Mouse (Mus musculus) megakaryocyte-erythroid progenitor cell, adult 5-6 weeks (primary cell): ENCODE measurements around the gene BC005561. TPM values are rescaled to one million over a fixed set of nuclear protein-coding genes. Genes with fewer than 3 reads are reported as not detected.
A peak's percentile ranks its signal among the peaks of the same experiment; 100 is the strongest.
"Not testable (repeated sequence)": the region's sequence is repeated elsewhere in the genome, so short reads cannot be mapped to it uniquely, and the experiment has no call there.

Source experiments
- ATAC-seq: replicated peaks from 2 replicates; pipeline ENCODE4 v1.8.0; 2016; ENCODE audit warnings: mild to moderate bottlenecking, inconsistent platforms; ENCODE audit not compliant: severe bottlenecking, poor library complexity, low FRiP score, low TSS enrichment
- total RNA-seq, 2 experiments: library from RNA; stranded (forward) in 1 of 2; stranded (reverse) in 1 of 2; fragments of 200-1000, 215-1000 nt in 1 of 2; fragments of >200 nt in 1 of 2; fragmentation: Nextera tagmentation in 1 of 2; gene quantifications; 2 replicates each; pipeline ENCODE4 v1.2.3; 2014 to 2017

The BC005561 gene
- total RNA-seq (2014; fragmentation: Nextera tagmentation) (17.4 and 17.6 TPM in 2 replicates), total RNA-seq (2017) (9.7 and 21.9 TPM in 2 replicates)

GRCm38 (mm10) chr5:104508195-104508891, at the start of gene BC005561:
TSS of gene BC005561 (plus strand) at chr5:104508352.
- ATAC-seq, result peak; percentile 97

DNA sequence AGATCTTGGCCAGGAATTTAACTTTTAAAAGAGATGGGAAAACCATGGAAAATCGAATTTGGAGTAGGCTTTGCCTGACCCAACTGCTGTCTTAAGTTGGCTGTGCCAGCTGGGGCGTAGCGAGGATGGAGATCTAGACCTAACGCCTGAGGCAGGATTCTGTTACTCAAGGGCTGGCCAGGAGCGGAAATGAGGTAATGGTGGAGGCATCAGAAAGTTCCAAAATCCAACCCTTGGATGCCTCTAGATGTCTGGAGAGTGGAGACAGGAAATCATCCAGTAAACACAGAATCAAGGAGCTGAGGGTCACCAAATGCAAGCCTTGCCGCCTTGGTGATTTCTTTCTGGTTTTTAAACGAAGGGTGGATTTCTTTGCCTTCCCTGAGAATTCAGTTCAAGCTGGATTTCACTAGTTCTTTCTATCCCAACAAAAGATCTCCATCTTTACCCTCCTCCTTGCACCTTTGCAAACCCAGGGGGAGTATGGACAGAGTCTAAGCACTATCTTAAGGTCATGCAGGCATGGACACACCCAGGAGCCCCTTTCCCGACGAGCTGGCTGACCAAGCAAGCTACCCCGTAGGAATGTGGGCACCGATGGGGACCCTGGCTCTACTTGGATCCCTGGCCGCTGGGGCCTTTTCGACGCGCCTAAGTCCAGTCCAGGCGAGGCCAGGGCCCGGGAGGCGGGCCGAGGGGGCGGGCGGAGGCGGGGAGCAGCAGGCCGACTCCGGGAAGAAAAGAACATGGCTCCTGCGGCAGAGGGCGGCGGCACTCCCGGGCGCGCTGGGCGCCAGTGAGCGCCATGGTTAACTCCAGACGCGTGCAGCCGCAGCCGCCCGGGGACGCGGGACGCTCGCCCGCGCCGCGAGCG, 49.1 kb upstream of the BC005561 start, which contains the start of gene Pkd2:
TSS of gene Pkd2 (plus strand) at position 619 of the 874 bp plus-strand sequence.
- ATAC-seq, result peak; percentile 79

- peak; percentile 60 for ATAC-seq
These were observed 48.3 kb upstream of the BC005561 start for GRCm38 (mm10) chr5:104459706-104460455.

- no peak for ATAC-seq
These were observed 47.7 kb upstream of the BC005561 start for GRCm38 (mm10) chr5:104460456-104460838.

DNA sequence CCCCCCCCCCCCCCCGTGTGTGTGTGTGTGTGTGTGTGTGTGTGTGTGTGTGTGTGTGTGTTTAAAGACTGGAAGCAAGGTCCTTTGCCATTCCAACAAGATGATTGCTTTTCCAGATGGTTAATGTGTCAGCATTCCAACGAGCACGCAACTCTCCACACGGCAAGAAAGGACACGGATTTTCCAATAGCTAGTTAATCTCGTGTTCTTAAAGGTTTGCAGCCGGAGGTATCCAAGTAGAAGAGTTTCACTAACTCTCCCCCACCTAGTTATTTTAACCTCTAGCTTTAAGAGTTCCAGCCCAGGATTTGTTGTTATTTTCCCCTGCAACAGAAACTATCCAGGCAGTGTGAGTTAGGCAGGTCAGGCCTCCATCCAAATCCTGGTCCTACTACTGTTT, 47.3 kb upstream of the BC005561 start:
- ATAC-seq, result no peak

GRCm38 (mm10) chr5:104465279-104465678, 42.9 kb upstream of the BC005561 start:
- no peak for ATAC-seq

- ATAC-seq, result no peak
These were observed 42.4 kb upstream of the BC005561 start for GRCm38 (mm10) chr5:104465731-104466130.

DNA sequence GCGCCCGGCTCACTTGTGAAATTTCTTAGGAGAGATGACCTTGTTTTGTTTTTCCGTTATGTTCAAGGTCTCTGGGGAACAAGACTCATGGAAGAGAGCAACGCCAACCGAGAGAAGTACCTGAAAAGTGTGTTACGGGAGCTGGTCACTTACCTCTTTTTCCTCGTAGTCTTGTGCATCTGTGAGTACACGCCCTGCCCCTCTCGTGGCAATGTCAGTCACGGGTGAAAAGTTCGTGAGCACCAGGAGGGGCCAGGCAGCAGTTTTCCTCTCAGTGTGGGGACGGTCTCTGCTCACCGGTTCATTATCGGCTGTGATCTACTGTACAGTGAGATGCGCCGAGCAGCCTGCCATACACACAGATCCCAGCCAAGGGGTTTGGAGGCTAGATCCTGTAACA, 41.3 kb upstream of the BC005561 start:
- no peak for ATAC-seq

DNA sequence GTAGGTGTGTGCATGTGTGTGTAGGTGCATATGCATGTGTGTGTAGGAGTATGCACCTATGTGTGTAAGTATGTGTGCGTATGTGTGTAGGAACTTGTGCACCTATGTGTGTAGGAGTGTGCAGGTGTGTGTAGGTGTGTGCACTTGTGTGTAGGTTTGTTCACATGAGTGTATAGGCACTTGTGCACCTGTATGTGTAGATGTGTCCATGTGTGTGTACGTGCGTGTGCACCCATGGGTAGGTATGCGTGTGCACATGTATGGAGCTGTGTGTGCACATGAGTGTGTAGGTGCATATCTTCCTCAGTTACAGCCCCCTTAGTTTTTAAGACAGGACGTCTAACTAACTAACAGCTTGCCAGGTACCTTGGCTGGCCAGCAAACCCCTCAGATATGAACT, 39.6 kb upstream of the BC005561 start:
- ATAC-seq, result no peak

GRCm38 (mm10) chr5:104470981-104471391, 37.2 kb upstream of the BC005561 start:
- no peak for ATAC-seq

DNA sequence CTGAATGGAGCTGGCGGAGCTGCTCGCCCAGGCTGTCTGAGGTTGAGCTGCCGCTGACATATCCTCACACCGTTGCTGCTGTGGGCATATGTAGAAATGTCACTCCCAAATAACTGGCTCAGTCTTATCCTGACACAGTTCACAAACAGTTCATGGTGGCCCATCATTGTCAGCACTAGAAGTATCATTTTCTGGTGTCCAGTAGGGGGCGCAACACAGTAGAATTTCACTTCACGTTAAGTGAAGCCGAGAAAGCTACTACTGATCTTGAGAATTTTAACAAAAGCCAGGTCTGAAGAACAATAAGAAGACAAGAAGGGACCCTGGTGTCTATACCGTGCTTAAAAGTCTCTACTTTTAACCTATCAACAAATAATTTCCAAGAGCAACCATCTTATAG, 35.8 kb upstream of the BC005561 start:
- ATAC-seq, result no peak

DNA sequence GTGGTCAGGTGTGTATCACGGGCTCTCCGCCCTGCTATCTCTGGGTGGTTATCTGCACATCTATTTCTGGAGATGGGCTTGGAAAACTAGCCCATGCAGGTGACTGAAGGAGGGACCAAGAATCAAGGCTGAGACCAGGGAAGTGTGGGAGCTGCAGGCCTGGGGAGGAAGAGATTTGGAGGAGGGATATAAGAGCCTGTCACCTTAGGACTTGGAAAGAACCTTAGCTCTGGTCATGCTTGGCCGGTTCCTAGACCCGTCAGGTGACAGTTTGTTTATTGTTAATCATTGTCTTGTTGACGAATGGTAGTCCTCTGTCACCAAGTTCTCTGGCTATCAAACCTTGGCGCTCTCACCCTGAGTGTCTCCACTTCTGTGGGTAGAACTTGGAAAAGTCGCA, 27.8 kb upstream of the BC005561 start:
- no peak for ATAC-seq

DNA sequence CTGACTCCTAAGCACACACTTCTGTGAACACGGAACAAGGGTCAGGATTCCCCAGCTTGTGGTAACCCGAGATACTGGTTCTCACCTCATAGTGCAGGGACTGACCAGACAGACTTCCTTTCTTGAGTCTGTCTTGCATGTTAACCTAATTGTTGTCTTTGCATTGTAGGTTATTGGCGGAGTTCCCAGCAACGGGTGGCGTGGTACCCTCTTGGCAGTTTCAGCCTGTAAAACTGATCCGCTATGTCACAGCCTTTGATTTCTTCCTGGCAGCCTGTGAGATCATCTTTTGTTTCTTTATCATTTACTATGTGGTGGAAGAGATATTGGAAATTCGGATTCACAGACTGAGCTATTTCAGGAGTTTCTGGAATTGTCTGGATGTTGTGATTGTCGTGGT, 25.3 kb upstream of the BC005561 start:
- no peak for ATAC-seq

GRCm38 (mm10) chr5:104491561-104491960, 16.6 kb upstream of the BC005561 start:
- ATAC-seq, result no peak

DNA sequence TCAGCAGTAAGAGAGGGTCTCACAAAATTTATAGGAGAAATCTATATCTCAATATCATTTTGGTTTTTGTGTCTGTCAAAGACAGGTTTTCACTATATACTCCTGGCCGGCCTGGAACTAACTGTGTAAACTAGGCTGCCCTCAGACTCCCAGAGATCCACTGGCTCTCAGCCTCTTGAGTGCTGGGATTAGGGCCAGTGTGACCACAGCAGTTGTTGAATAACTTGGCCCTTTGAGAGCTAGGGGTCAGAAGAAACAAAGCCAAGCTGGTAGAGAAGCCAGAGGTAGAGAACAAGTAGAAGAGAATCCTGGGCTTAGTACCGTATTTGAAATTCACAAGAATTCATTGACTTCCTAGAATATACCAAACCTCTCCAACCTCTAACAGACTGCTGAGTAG, 3.3 kb upstream of the BC005561 start:
- no peak for ATAC-seq

DNA sequence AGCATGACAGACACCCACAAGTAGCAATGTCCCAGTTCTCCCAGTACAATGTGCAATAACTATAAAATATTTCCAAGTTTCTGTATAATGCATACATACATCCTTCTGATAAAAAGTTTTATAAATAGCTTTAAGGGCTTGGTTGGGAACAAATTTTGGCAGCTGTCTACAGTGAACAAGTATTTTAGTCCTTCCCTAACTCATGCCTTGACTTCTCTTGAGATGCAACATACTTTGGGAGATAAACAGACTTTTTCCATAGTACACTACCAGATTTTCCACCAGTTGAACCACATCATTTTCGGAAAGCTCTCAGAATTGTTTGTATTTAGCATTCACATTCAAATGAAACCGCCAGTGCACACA, 340 bp upstream of the BC005561 start:
- no peak for ATAC-seq

DNA sequence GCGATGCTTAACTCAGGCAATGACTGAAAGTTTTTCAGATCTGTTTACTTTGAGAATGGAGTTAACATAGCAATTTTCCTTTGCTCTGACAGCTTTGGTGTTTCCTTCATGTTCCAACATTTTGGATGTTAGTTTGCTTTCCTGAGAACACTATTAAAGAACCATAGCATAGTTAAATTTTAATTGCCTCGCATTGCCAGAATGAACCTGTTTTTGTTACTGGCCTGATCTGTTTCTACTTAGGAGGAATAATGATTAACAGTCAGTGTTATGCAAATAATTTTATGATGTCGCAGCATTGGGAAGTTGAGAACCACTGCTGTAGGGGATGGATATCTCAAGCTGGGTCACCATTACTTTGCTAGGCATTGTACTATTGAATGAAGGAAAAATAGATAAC, 3.1 kb downstream of the BC005561 start:
- ATAC-seq, result no peak

DNA sequence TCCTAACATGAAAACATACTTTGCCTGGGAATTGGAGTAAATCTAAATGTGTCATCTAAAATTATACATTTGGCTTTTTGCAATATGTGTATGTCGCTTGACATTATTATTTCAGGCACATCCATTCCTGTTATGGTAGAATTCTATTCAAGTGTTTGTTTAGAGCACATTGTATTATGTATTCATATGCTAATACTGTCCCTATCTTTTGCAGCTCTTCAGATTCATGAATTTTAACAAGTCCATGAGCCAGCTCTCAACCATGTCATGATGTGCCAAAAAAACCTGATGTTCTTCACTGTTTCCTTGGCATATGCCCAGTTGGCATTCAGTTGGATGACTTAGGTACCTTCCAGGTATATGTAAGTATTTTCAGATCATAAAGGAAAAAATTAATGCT, 30.5 kb downstream of the BC005561 start:
- no peak for ATAC-seq

GRCm38 (mm10) chr5:104539331-104539730, 31.2 kb downstream of the BC005561 start:
- ATAC-seq, result no peak

DNA sequence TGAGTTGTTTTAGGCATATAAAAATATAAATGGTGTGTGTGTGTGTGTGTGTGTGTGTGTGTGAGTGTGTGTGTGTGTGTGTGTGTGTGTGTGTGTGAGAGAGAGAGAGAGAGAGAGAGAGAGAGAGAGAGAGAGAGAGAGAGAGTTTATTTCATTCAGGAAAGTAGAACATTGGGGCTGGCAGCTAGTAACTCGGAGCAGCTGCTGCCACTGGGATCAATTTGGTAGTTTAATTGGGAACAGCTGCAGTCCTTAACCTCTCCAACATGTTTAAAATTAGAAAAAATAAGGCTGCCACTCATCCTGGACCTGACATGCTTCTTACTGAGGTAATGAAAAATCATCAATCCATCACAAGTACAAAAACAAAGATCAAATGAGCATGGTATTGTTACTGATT, 59.9 kb downstream of the BC005561 start:
- ATAC-seq, result not testable (repeated sequence)
